Mouse (Mus musculus) heart, postnatal 0 days (tissue): Measurements from ENCODE around the gene Mtg2.

Source experiments
- CTCF ChIP-seq: IDR thresholded peaks from 2 replicates; pipeline ENCODE4 v1.5.1; 2016; ENCODE audit warnings: antibody characterized with exemption, control low read depth, low read depth
- EP300 ChIP-seq: IDR thresholded peaks from 2 replicates; pipeline ENCODE4 v1.6.1; 2016; ENCODE audit warnings: antibody characterized with exemption, low read depth

DNA sequence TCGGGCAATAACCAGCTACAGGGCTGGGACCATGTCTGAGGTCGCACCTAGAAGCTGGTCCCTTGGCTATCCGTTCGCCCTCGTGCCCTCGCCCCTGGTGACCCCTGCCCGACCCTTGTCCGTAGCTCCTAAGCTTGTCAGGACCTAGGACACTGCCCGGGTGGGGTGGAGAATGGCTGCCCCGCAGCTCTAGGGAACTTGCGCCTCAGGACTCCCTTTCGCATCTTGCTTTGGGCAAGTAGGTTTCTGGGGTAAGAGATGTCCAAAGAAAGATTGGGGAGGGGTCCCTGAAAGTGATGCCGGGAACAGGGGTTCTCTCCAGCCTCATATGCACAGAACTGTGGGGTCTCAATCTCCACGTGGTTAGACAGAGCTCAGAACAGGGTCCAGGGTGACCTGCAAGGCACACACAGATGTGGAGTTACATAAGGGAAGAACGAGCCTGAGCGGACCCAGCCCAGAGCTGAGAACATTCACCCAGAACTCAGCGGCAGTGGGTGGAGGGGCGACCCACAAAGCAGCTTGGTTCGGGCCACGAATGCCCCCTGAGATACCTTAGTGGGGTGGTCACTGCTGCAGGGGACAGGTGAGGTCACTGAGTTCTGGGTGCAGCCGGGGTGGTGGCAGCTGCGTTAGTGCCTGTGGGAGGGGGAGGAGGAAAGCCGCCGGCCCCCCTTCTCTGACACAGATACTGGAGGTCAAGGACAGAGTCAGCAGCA lies 34.4 kb downstream of the Mtg2 start:
- no peak for TF ChIP-seq CTCF
- no peak for TF ChIP-seq EP300
